Mouse (Mus musculus): ENCODE measurements at regions not wholly inside any gene's neighbourhood (a gene's known extent, or its start where the extent isn't known, plus 50 kb on each side); places are given as distances from the start of the nearest gene placed in this dataset.

- no peak for TF ChIP-seq POLR2A (IDR thresholded peaks at IDR 0.05; ENCODE audit: insufficient read length, low read depth)
- no peak for TF ChIP-seq POLR2AphosphoS2 (IDR thresholded peaks at IDR 0.05; ENCODE audit: insufficient read length, low read depth)
- no peak for TF ChIP-seq MYOD1 (IDR thresholded peaks at IDR 0.05; ENCODE audit: control insufficient read depth in 1 of 3, insufficient read length in 2 of 3, low read depth in 2 of 3)
- no peak for TF ChIP-seq USF1 (IDR thresholded peaks at IDR 0.05; ENCODE audit: low read depth)
- no peak for TF ChIP-seq MAX (IDR thresholded peaks at IDR 0.05; ENCODE audit: low read depth)
- TF ChIP-seq REST (IDR thresholded peaks at IDR 0.05; ENCODE audit: insufficient read depth, insufficient read length) = no peak
- TF ChIP-seq TCF12 (IDR thresholded peaks at IDR 0.05; ENCODE audit: insufficient read depth, poor library complexity, severe bottlenecking) = no peak
- TF ChIP-seq E2F4 (IDR thresholded peaks at IDR 0.05; ENCODE audit: insufficient read depth) = no peak
- no peak for TF ChIP-seq CEBPB (IDR thresholded peaks at IDR 0.05; ENCODE audit: insufficient read depth, poor library complexity, severe bottlenecking)
Observed at GRCm38 (mm10) chr1:94910839-94911238, 402.6 kb upstream of the Fam174a start.

All from myocyte (in vitro differentiated cells).